Mouse (Mus musculus) embryonic facial prominence, embryonic 15.5 days (tissue): ENCODE measurements around the gene Ifna7. TPM values are rescaled to one million over a fixed set of nuclear protein-coding genes. Genes with fewer than 3 reads are reported as not detected.
"Not testable (repeated sequence)": the region's sequence is repeated elsewhere in the genome, so short reads cannot be mapped to it uniquely, and the experiment has no call there.

Source experiments
- ATAC-seq: fragments of 200-750 bp; cut with Nextera tagmentation; 2 replicates; pipeline ENCODE4 v1.8.0; 2017; ENCODE audit warnings: low read depth, moderate TSS enrichment; ENCODE audit not compliant: insufficient number of reproducible peaks, low FRiP score, low TSS enrichment
- H3K27ac ChIP-seq: fragments of 300-500 bp; sonication (generic); replicated peaks from 2 replicates; pipeline ENCODE4 v1.5.1; 2015; ENCODE audit warnings: mild to moderate bottlenecking, inconsistent platforms
- H3K27me3 ChIP-seq: fragments of 300-500 bp; sonication (generic); 2 replicates; pipeline ENCODE4 v1.6.1; 2015; ENCODE audit warnings: inconsistent platforms
- H3K36me3 ChIP-seq: fragments of 300-500 bp; sonication (generic); 2 replicates; pipeline ENCODE4 v1.6.1; 2015; ENCODE audit warnings: mild to moderate bottlenecking, inconsistent platforms
- H3K4me1 ChIP-seq: fragments of 300-500 bp; sonication (generic); 2 replicates; pipeline ENCODE4 v1.6.1; 2015; ENCODE audit warnings: inconsistent platforms
- H3K4me2 ChIP-seq: fragments of 300-500 bp; sonication (generic); replicated peaks from 2 replicates; pipeline ENCODE4 v1.6.1; 2015; ENCODE audit warnings: mild to moderate bottlenecking, inconsistent platforms
- H3K4me3 ChIP-seq: fragments of 300-500 bp; sonication (generic); replicated peaks from 2 replicates; pipeline ENCODE4 v1.5.1; 2015; ENCODE audit warnings: mild to moderate bottlenecking, inconsistent platforms
- H3K9ac ChIP-seq: fragments of 300-500 bp; sonication (generic); 2 replicates; pipeline ENCODE4 v1.6.1; 2015; ENCODE audit warnings: inconsistent platforms
- H3K9me3 ChIP-seq: fragments of 300-500 bp; sonication (generic); replicated peaks from 2 replicates; pipeline ENCODE4 v1.6.1; 2016; ENCODE audit warnings: inconsistent platforms
- WGBS: fragments of 180-500 bp; shearing (Covaris S2); methylation state at CpG from one replicate; pipeline ENCODE4 v1.1.7; 2015; 5-methylcytosine and 5-hydroxymethylcytosine counted together
- polyA plus RNA-seq: library from polyadenylated mRNA; unstranded; fragments of >200 nt; fragmentation: Nextera tagmentation; extraction: Ambion mirVana; gene quantifications from 2 replicates; pipeline ENCODE4 v1.2.1, GENCODE M21; 2015

The Ifna7 gene
- polyA plus RNA-seq, 1 experiment from 2014 or later: not detected

DNA sequence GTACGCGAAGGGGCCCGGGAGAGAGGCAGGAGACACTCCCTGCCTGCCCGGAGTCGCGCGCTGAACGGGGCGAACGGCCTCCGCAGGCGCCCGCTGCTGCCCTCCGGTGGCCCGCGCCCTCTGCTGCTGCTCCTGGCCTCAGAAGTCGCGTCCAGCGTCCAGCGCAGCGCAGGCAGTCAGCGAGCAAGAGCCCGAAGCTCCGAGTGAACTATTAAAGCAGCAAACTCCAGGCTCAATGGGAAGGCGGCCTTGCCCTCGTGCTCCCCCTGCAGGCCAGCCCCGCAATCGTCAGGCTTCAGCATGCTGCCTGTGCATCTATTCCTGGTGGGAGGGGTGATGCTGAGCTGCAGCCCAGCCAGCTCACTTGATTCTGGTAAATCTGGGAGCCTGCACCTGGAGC, 18.9 kb upstream of the Ifna7 start, which contains the start of gene Gm13279:
Gene Gm13279, plus strand, starts transcription at position 301 of the 400 bp plus-strand sequence.
- not testable (repeated sequence) for H3K36me3 ChIP-seq, H3K4me3 ChIP-seq, H3K27me3 ChIP-seq, H3K9me3 ChIP-seq, ATAC-seq, H3K27ac ChIP-seq, H3K9ac ChIP-seq, H3K4me1 ChIP-seq, H3K4me2 ChIP-seq
- WGBS: no CpG with 5 or more reads among the region's 28 CpGs

DNA sequence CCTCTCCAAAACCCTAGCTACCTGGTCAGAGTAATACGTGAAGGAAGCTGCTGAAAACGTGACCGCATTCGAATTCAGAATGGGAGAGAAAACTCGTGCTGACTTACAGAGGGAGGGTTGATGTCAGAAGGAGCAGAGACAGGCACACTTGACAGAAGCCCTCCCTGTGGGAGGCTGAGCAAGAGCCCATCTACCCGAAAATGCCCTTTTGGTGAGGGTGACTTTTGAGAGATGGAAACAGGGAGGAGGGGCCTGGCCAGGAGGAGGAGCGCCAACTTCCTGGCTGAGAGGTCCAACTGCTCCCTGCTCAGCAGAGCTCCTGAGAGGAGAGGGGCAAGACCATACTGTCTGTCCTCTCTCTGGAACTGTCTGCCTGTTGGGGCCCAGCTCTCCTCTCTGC, 16.7 kb upstream of the Ifna7 start, which contains the start of gene Gm13285:
Gene Gm13285, plus strand, starts transcription at position 301 of the 400 bp plus-strand sequence.
- not testable (repeated sequence) for ATAC-seq, H3K4me1 ChIP-seq, H3K27me3 ChIP-seq, H3K36me3 ChIP-seq, H3K4me3 ChIP-seq, H3K27ac ChIP-seq, H3K9ac ChIP-seq, H3K4me2 ChIP-seq, H3K9me3 ChIP-seq
- 9% methylated on average over 6 of the region's 7 CpGs for whole genome bisulfite sequencing

DNA sequence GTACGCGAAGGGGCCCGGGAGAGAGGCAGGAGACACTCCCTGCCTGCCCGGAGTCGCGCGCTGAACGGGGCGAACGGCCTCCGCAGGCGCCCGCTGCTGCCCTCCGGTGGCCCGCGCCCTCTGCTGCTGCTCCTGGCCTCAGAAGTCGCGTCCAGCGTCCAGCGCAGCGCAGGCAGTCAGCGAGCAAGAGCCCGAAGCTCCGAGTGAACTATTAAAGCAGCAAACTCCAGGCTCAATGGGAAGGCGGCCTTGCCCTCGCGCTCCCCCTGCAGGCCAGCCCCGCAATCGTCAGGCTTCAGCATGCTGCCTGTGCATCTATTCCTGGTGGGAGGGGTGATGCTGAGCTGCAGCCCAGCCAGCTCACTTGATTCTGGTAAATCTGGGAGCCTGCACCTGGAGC, 13.1 kb upstream of the Ifna7 start, which contains the start of gene Gm13287:
Gene Gm13287, plus strand, starts transcription at position 301 of the 400 bp plus-strand sequence.
- not testable (repeated sequence) for H3K36me3 ChIP-seq, H3K9me3 ChIP-seq, H3K4me1 ChIP-seq, H3K27me3 ChIP-seq, H3K9ac ChIP-seq, ATAC-seq, H3K27ac ChIP-seq, H3K4me2 ChIP-seq, H3K4me3 ChIP-seq
- WGBS: no CpG with 5 or more reads among the region's 29 CpGs

DNA sequence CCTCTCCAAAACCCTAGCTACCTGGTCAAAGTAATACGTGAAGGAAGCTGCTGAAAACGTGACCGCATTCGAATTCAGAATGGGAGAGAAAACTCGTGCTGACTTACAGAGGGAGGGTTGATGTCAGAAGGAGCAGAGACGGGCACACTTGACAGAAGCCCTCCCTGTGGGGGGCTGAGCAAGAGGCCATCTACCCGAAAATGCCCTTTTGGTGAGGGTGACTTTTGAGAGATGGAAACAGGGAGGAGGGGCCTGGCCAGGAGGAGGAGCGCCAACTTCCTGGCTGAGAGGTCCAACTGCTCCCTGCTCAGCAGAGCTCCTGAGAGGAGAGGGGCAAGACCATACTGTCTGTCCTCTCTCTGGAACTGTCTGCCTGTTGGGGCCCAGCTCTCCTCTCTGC, 10.8 kb upstream of the Ifna7 start, which contains the start of gene Gm13288:
Gene Gm13288, plus strand, starts transcription at position 301 of the 400 bp plus-strand sequence.
- Histone ChIP-seq H3K4me2 (0 out of 2 replicates have a peak within 1 kb of the TSS, but pooled peaks have one; percentile 27), H3K4me3 (peak within 1 kb of the TSS; percentile 28)
- H3K27me3 ChIP-seq, H3K36me3 ChIP-seq, H3K4me1 ChIP-seq, H3K9me3 ChIP-seq, H3K27ac ChIP-seq, ATAC-seq, H3K9ac ChIP-seq: not testable (repeated sequence)
- WGBS: no CpG with 5 or more reads among the region's 8 CpGs

DNA sequence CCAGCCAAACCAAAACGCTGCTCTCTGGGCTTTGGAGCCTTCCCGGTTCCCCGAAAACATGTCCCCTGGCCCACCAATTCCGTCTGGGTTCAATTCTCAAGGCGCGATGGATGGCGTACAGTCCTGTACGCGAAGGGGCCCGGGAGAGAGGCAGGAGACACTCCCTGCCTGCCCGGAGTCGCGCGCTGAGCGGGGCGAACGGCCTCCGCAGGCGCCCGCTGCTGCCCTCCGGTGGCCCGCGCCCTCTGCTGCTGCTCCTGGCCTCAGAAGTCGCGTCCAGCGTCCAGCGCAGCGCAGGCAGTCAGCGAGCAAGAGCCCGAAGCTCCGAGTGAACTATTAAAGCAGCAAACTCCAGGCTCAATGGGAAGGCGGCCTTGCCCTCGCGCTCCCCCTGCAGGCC, 10.3 kb upstream of the Ifna7 start:
- H3K9me3 ChIP-seq, H3K27me3 ChIP-seq, H3K4me1 ChIP-seq, H3K36me3 ChIP-seq, H3K9ac ChIP-seq, ATAC-seq, H3K27ac ChIP-seq: not testable (repeated sequence)
- WGBS: no CpG with 5 or more reads among the region's 34 CpGs
- 0 out of 2 replicates have a peak overlapping the region, but pooled peaks have one; percentile 27 for H3K4me2 ChIP-seq
- H3K4me3 ChIP-seq: peak overlapping the region; percentile 28

DNA sequence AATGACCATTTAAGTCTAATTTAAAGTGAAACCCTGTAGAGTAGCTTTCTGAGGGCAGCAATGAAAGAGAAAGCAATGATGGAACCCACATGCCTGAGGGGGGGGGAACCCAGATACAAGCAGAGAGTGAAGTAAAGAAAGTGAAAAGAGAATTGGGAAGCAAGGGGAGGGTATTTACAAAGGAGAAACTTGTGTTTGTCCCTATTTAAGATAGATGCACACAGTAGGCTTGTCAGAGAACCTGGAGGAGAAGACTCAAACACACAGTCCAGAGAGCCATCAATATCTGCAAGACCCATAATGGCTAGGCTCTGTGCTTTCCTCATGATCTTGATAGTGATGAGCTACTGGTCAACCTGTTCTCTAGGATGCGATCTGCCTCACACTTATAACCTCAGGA, 3.6 kb downstream of the Ifna7 start, which contains the start of gene Ifna11:
Gene Ifna11, plus strand, starts transcription at position 301 of the 400 bp plus-strand sequence.
- no peaks in the 10 kb centered on the region for H3K9me3 ChIP-seq
- no peak within 1 kb of the TSS for H3K4me3 ChIP-seq
- no peak within 1 kb of the TSS for H3K4me2 ChIP-seq
- H3K27ac ChIP-seq: no peak within 1 kb of the TSS
- H3K4me1 ChIP-seq: no peaks in the 10 kb centered on the region
- no peaks in the 10 kb centered on the region for H3K27me3 ChIP-seq
- 75% methylated on average over 1 of the region's 1 CpGs for WGBS
- no peaks in the 10 kb centered on the region for H3K36me3 ChIP-seq
- no peak for ATAC-seq
- no peak within 1 kb of the TSS for H3K9ac ChIP-seq

DNA sequence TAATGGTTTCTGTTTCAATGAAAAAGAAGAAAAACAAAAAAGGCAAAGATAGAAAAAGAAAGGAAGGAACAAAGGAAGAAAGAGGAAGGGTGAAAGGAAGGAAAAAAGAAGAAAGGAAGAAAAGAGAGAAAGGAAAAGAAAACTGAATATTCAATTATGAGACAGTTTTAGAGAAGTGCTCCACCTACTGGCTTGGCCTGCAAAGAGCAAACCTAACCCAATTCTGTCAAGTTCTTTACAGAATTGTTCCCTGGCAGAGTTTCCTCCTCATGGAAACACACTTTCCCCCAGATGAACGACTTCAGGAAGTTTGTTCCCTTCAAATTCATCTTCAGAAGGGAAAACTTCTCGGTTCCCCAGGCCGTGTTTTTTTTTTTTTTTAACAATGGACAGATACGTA, 7.0 kb downstream of the Ifna7 start:
- no peak overlapping the region for H3K9ac ChIP-seq
- no peaks in the 10 kb centered on the region for H3K9me3 ChIP-seq
- H3K27ac ChIP-seq: no peak overlapping the region
- no peaks in the 10 kb centered on the region for H3K36me3 ChIP-seq
- H3K4me1 ChIP-seq: no peaks in the 10 kb centered on the region
- no peak overlapping the region for H3K4me3 ChIP-seq
- no peaks in the 10 kb centered on the region for H3K27me3 ChIP-seq
- ATAC-seq: no peak
- 26% methylated on average over 4 of the region's 4 CpGs for WGBS
- H3K4me2 ChIP-seq: no peak overlapping the region

DNA sequence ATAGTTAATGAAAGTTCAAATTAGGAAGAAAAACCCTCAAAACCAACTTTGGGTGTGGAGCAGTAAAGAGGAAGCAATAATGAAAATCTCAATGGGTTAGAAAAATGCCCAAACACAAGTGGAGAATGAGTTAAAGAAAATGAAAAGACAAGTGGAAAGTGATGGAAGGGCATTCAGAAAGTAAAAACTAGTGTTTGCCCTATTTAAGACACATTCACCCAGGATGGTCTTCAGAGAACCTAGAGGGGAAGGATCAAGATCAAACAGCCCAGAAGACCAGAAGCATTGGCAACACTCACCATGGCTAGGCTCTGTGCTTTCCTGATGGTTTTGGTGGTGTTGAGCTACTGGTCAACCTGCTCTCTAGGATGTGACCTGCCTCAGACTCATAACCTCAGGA, 11.1 kb downstream of the Ifna7 start, which contains the start of gene Ifna6:
Gene Ifna6, plus strand, starts transcription at position 301 of the 400 bp plus-strand sequence.
- H3K4me1 ChIP-seq: not testable (repeated sequence)

DNA sequence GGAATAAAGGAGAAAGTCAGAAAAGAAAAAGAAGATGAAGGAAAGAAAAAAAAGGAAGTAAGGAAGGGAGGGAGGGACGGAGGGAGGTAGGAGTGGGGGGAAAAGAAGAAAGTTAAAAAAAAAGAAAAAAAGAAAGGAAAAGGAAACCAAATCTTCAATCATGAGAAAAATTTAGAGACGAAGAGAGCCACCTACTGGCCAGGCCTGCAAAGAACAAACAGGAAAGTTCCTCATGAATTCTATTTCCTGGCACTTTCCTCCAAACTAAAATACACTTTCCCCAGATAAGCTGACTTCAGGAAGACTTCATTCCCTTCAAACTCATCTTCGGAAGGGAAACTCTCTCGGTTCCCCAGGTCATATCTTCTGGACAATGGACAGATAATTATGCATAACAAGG, 14.5 kb downstream of the Ifna7 start:
- WGBS: 22% methylated on average over 4 of the region's 4 CpGs
- no peak for ATAC-seq
- Histone ChIP-seq H3K27ac (no peak overlapping the region), H3K36me3 (no peaks in the 10 kb centered on the region), H3K9me3 (no peaks in the 10 kb centered on the region), H3K4me3 (no peak overlapping the region), H3K4me1 (no peaks in the 10 kb centered on the region), H3K4me2 (no peak overlapping the region), H3K27me3 (no peaks in the 10 kb centered on the region), H3K9ac (no peak overlapping the region)

More for the DNA sequence above, 11.1 kb downstream of the Ifna7 start, which contains the start of gene Ifna6:
- not testable (repeated sequence) for H3K27me3 ChIP-seq, H3K4me2 ChIP-seq, H3K9me3 ChIP-seq, H3K36me3 ChIP-seq, ATAC-seq, H3K9ac ChIP-seq, H3K4me3 ChIP-seq, H3K27ac ChIP-seq

DNA sequence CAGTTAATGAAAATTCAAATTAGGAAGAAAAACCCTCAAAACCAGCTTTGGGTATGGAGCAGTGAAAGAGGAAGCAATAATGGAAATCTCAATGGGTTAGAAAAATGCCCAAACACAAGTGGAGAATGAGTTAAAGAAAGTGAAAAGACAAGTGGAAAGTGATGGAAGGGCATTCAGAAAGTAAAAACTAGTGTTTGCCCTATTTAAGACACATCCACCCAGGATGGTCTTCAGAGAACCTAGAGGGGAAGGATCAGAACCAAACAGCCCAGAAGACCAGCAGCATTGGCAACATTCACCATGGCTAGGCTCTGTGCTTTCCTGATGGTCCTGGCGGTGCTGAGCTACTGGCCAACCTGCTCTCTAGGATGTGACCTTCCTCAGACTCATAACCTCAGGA, 19.2 kb downstream of the Ifna7 start, which contains the start of gene Ifna5:
Gene Ifna5, plus strand, starts transcription at position 301 of the 400 bp plus-strand sequence.
- ATAC-seq, H3K4me2 ChIP-seq, H3K4me3 ChIP-seq, H3K9ac ChIP-seq, H3K27ac ChIP-seq, H3K9me3 ChIP-seq, H3K4me1 ChIP-seq, H3K36me3 ChIP-seq, H3K27me3 ChIP-seq: not testable (repeated sequence)
- WGBS: 81% methylated on average over 1 of the region's 1 CpGs

DNA sequence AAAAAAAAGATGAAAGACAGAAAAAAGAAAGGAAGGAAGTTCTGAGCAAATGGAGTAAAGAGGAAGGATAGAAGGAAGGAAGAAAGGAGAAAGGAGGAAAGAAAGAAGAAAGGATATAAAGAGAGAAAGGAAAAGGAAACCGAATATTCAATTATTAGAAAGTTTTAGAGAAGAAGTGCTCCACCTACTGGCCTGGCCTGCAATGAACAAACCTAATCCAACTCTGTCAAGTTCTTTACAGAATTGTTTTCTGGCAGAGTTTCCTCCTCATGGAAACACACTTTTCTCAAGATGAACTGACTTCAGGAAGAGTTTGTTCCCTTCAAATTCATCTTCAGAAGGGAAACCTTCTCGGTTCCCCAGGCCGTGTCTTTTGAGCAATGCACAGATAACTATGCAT, 22.8 kb downstream of the Ifna7 start:
- H3K27me3 ChIP-seq: no peaks in the 10 kb centered on the region
- no peaks in the 10 kb centered on the region for H3K4me1 ChIP-seq
- 34% methylated on average over 3 of the region's 3 CpGs for WGBS
- no peaks in the 10 kb centered on the region for H3K9me3 ChIP-seq
- H3K27ac ChIP-seq: no peak overlapping the region
- no peak overlapping the region for H3K9ac ChIP-seq
- H3K4me2 ChIP-seq: no peak overlapping the region
- ATAC-seq: no peak
- H3K36me3 ChIP-seq: no peaks in the 10 kb centered on the region
- no peak overlapping the region for H3K4me3 ChIP-seq

DNA sequence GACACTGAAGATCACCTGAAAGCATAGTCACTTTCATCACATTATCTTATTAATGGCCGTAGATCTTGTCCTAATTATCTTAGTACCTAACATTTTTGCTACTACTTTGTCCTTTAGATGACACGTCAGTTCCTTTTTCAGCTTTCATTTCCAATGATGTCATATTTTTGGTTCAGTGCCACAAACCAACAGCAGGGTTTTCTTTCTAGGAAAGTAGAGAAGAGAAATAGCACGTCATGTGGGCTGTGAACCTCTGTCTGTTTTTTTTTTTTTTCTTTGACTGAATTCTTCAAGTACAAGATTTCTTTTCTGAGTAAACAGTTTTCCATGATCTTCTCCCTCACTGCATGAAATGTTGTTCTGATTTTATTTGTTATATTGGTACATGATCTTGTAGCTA, 24.0 kb downstream of the Ifna7 start:
- ATAC-seq: no peak
- WGBS: 67% methylated on average over 3 of the region's 3 CpGs
- Histone ChIP-seq H3K27me3 (no peaks in the 10 kb centered on the region), H3K9ac (no peak overlapping the region), H3K4me1 (no peaks in the 10 kb centered on the region), H3K4me2 (no peak overlapping the region), H3K4me3 (no peak overlapping the region), H3K36me3 (no peaks in the 10 kb centered on the region), H3K9me3 (no peaks in the 10 kb centered on the region), H3K27ac (no peak overlapping the region)
